Mouse (Mus musculus): Measurements from ENCODE around the gene Agtr1b.

The Agtr1b gene

GRCm38 (mm10) chr3:20366558-20367522 is at the start of gene Agtr1b:
Gene Agtr1b (minus strand): TSS chr3:20367177.
- DNase-seq (ENCODE audit: extremely low read depth, insufficient read length, low spot score): no peak

GRCm38 (mm10) chr3:20353598-20353997 is 13.4 kb downstream of the Agtr1b start:
- no peak for DNase-seq (ENCODE audit: extremely low read depth, insufficient read length, low spot score)

GRCm38 (mm10) chr3:20348206-20348605 is 18.8 kb downstream of the Agtr1b start:
- no peak for DNase-seq (ENCODE audit: extremely low read depth, insufficient read length, low spot score)

GRCm38 (mm10) chr3:20340402-20340801 is 26.6 kb downstream of the Agtr1b start:
- DNase-seq (ENCODE audit: extremely low read depth, insufficient read length, low spot score): no peak

GRCm38 (mm10) chr3:20334681-20335080 is 32.3 kb downstream of the Agtr1b start:
- no peak for DNase-seq (ENCODE audit: extremely low read depth, insufficient read length, low spot score)

- no peak for DNase-seq (ENCODE audit: extremely low read depth, insufficient read length, low spot score)
These were observed 49.7 kb downstream of the Agtr1b start for GRCm38 (mm10) chr3:20317233-20317632.

- no peak for DNase-seq (ENCODE audit: extremely low read depth, insufficient read length, low spot score)
These were observed 57.8 kb downstream of the Agtr1b start for GRCm38 (mm10) chr3:20309142-20309541.

- no peak for DNase-seq (ENCODE audit: extremely low read depth, insufficient read length, low spot score)
These were observed 59.7 kb downstream of the Agtr1b start for GRCm38 (mm10) chr3:20307256-20307655.

GRCm38 (mm10) chr3:20304758-20305352 is 62.1 kb downstream of the Agtr1b start:
- DNase-seq (ENCODE audit: extremely low read depth, insufficient read length, low spot score): no peak

- DNase-seq (ENCODE audit: extremely low read depth, insufficient read length, low spot score): no peak
These were observed 71.4 kb downstream of the Agtr1b start for GRCm38 (mm10) chr3:20295546-20295945.

GRCm38 (mm10) chr3:20294542-20295348 is 72.2 kb downstream of the Agtr1b start:
- DNase-seq (ENCODE audit: extremely low read depth, insufficient read length, low spot score): no peak

- no peak for DNase-seq (ENCODE audit: extremely low read depth, insufficient read length, low spot score)
These were observed 75.6 kb downstream of the Agtr1b start for GRCm38 (mm10) chr3:20291370-20291769.

- DNase-seq (ENCODE audit: extremely low read depth, insufficient read length, low spot score): no peak
These were observed 78.2 kb downstream of the Agtr1b start for GRCm38 (mm10) chr3:20288761-20289160.

- peak; percentile 54 for DNase-seq (ENCODE audit: extremely low read depth, insufficient read length, low spot score)
These were observed 85.2 kb downstream of the Agtr1b start for GRCm38 (mm10) chr3:20281796-20282195.

- no peak for DNase-seq (ENCODE audit: extremely low read depth, insufficient read length, low spot score)
These were observed 91.3 kb downstream of the Agtr1b start, which contains the start of gene Cpb1 for GRCm38 (mm10) chr3:20275633-20276032. Gene Cpb1 (minus strand): TSS chr3:20275733.
